Mouse (Mus musculus): ENCODE measurements around the gene Otud3.

GRCm38 (mm10) chr4:138948257-138948656 is 34.5 kb upstream of the Otud3 start:
- TF ChIP-seq CTCF (conservative IDR thresholded peaks at IDR 0.05; ENCODE audit: insufficient read depth, insufficient read length, low read depth, low read length) (no peak), POLR2A (IDR thresholded peaks at IDR 0.05; ENCODE audit: low read depth, low read length) (no peak)

All from kidney, adult 2 months (tissue).